Mouse (Mus musculus): ENCODE results near the gene Akain1. TPM values are rescaled to one million over a fixed set of nuclear protein-coding genes. Genes with fewer than 3 reads are reported as not detected.

The Akain1 gene
- polyA plus RNA-seq, 1 experiment, result not detected

DNA sequence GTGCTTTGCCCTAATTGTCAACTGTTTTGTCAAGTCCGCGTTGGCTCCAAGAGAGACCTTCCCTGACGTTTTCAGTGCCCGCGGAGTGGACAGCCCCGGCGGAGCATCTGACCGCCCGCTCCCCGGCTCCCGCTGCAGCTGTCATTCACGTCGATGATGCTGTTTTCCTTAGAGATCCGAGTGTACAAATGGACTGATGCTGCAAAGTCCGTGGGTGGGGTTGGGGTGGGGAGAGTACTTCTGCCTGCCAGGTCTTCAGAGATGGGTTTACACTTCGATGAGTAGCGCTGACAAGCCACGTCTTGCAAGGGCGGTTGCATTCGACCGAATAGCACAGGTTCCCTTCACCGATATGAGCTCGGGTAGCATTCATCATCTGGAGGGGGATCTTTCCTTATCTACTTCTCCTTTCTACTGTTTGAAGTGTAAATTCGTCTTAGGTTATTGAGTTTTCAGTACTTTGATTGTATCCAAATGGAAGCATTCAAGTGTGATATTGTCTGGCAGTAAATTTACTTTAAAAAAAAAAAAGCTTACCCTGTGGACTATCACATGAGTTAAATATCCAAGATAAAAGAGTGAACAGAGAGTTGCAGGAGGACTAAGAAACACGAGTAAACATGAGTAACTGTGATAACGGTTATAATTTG is 21.3 kb upstream of the Akain1 start:
- H3K36me3 ChIP-seq (ENCODE audit: control insufficient read depth, insufficient read depth, low read length), result no peaks in the 10 kb centered on the region
- H3K27ac ChIP-seq (ENCODE audit: control insufficient read depth, insufficient read depth, low read depth, low read length), result peak overlapping the region; percentile 98
- H3K4me3 ChIP-seq (ENCODE audit: control insufficient read depth, low read depth, low read length), result peak overlapping the region; percentile 99
- no peaks in the 10 kb centered on the region; the same call in 1 of the 2 replicates for H3K4me1 ChIP-seq (ENCODE audit: control insufficient read depth, insufficient read depth, low read length)
- no peaks in the 10 kb centered on the region for H3K27me3 ChIP-seq (ENCODE audit: control insufficient read depth, insufficient read depth, low read length)
- no peak for TF ChIP-seq POLR2A (IDR thresholded peaks at IDR 0.05; ENCODE audit: control insufficient read depth, low read depth, low read length)
- no peak for TF ChIP-seq CTCF (IDR thresholded peaks at IDR 0.05; ENCODE audit: control insufficient read depth, insufficient read depth, insufficient replicate concordance, low read depth, low read length)

GRCm38 (mm10) chr17:69421592-69421991 is 17.5 kb upstream of the Akain1 start:
- no peak for TF ChIP-seq POLR2A (IDR thresholded peaks at IDR 0.05; ENCODE audit: control insufficient read depth, low read depth, low read length)
- TF ChIP-seq CTCF (IDR thresholded peaks at IDR 0.05; ENCODE audit: control insufficient read depth, insufficient read depth, insufficient replicate concordance, low read depth, low read length), result no peak
- Histone ChIP-seq H3K4me3 (ENCODE audit: control insufficient read depth, low read depth, low read length) (no peak overlapping the region), H3K27ac (ENCODE audit: control insufficient read depth, insufficient read depth, low read depth, low read length) (no peak overlapping the region), H3K27me3 (ENCODE audit: control insufficient read depth, insufficient read depth, low read length) (no peaks in the 10 kb centered on the region), H3K36me3 (ENCODE audit: control insufficient read depth, insufficient read depth, low read length) (no peaks in the 10 kb centered on the region), H3K4me1 (ENCODE audit: control insufficient read depth, insufficient read depth, low read length) (no peaks in the 10 kb centered on the region)

DNA sequence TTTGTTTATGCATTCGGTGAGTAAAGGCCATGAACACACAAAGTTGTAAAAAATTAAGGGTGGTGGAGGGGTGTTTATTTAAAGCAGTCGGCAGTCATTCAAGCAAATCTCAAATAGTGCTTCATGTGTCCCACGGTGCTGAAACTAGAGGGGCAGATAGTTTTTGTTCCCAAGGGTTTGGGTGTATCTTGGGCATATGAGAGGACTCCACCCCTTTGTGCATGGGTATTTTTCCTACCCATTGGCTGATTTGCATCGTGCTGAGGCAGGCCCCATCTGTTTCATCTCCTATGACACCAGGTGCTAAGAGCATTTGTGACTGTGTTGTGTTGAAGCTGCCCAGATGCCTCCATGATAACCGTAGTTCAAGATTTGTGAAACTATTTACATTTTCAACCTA is 1.3 kb upstream of the Akain1 start:
- no peaks in the 10 kb centered on the region for H3K36me3 ChIP-seq (ENCODE audit: control insufficient read depth, insufficient read depth, low read length)
- TF ChIP-seq POLR2A (IDR thresholded peaks at IDR 0.05; ENCODE audit: control insufficient read depth, low read depth, low read length) (no peak), CTCF (IDR thresholded peaks at IDR 0.05; ENCODE audit: control insufficient read depth, insufficient read depth, insufficient replicate concordance, low read depth, low read length) (no peak)
- H3K27me3 ChIP-seq (ENCODE audit: control insufficient read depth, insufficient read depth, low read length), result peaks cover 2% of the 10 kb centered on the region; the same call in 1 of the 2 replicates
- H3K4me3 ChIP-seq (ENCODE audit: control insufficient read depth, low read depth, low read length), result no peak overlapping the region
- peaks cover 10% of the 10 kb centered on the region for H3K4me1 ChIP-seq (ENCODE audit: control insufficient read depth, insufficient read depth, low read length)
- H3K27ac ChIP-seq (ENCODE audit: control insufficient read depth, insufficient read depth, low read depth, low read length), result no peak overlapping the region

DNA sequence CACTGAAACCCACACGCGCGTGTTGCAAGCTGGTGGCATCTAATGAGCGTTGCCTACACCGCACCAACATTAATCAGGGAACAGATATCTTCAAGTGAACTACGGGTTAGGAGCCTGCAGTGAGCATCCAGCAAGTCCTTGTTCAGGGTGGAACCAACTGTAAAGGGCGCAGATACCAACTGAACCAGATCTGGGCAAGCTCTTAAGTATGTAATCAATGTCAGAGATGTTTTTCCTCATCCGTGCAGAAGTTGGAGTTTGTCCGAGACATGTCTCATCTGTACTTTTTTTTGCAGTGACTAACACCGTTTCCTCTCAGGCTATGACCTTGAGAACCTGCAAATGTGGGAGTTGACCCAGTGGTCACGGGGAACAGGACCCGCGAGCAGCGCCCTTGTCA is 640 bp upstream of the Akain1 start:
- Histone ChIP-seq H3K4me3 (ENCODE audit: control insufficient read depth, low read depth, low read length) (no peak overlapping the region), H3K4me1 (ENCODE audit: control insufficient read depth, insufficient read depth, low read length) (peaks cover 10% of the 10 kb centered on the region), H3K36me3 (ENCODE audit: control insufficient read depth, insufficient read depth, low read length) (no peaks in the 10 kb centered on the region), H3K27ac (ENCODE audit: control insufficient read depth, insufficient read depth, low read depth, low read length) (no peak overlapping the region), H3K27me3 (ENCODE audit: control insufficient read depth, insufficient read depth, low read length) (peaks cover 2% of the 10 kb centered on the region; the same call in 1 of the 2 replicates)
- TF ChIP-seq POLR2A (IDR thresholded peaks at IDR 0.05; ENCODE audit: control insufficient read depth, low read depth, low read length) (no peak), CTCF (IDR thresholded peaks at IDR 0.05; ENCODE audit: control insufficient read depth, insufficient read depth, insufficient replicate concordance, low read depth, low read length) (no peak)

DNA sequence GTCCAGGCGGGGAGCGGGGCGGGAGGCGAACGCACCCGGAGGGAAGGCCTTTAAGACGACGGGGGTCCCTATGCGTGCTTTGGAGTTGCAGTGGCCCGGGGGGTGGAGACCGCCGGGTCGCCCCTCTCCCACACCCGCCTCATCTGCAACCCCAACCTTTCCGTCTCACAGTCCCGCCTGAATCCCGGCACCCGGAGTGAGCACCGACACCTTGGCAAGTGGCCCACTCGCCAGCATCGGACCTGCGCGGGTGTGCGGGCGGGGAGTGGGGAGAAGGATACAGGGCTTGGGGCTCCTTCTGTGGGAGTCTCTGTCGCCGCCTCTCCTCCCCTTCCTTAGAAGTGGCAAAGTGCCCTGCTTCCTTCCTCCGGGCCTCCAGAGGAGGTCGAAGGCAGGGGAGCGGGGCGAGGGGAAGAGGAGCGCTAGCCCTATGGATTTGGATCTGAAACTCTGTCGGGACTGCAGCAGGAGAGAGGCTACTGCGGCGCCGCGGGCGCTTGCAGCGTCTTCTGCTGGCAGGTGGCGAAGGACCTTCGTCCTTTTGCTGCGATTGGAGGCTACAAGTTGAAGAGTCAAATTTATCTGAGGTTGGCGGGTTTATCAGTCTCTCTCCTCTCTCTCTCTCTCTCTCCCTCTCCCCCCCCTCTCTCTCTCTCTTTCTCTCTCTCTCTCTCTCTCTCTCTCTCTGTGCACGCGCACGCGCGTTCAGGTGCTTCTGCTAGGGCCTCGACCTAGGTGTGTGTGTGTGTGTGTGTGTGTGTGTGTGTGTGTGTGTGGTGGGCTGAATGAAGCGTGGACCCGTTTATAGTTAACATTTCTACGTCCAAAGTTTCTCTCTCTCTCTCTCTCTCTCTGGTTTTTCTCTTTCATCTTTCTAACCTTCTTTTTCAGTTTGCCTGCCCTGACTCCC is 700 bp downstream of the Akain1 start:
- no peaks in the 10 kb centered on the region for H3K36me3 ChIP-seq (ENCODE audit: control insufficient read depth, insufficient read depth, low read length)
- H3K27ac ChIP-seq (ENCODE audit: control insufficient read depth, insufficient read depth, low read depth, low read length), result no peak overlapping the region
- H3K4me1 ChIP-seq (ENCODE audit: control insufficient read depth, insufficient read depth, low read length), result peaks cover 10% of the 10 kb centered on the region
- peaks cover 2% of the 10 kb centered on the region; the same call in 1 of the 2 replicates for H3K27me3 ChIP-seq (ENCODE audit: control insufficient read depth, insufficient read depth, low read length)
- TF ChIP-seq CTCF (IDR thresholded peaks at IDR 0.05; ENCODE audit: control insufficient read depth, insufficient read depth, insufficient replicate concordance, low read depth, low read length) (no peak), POLR2A (IDR thresholded peaks at IDR 0.05; ENCODE audit: control insufficient read depth, low read depth, low read length) (no peak)
- peak overlapping the region; percentile 39; the same call in 1 of the 2 replicates for H3K4me3 ChIP-seq (ENCODE audit: control insufficient read depth, low read depth, low read length)

- peaks cover 2% of the 10 kb centered on the region; the same call in 1 of the 2 replicates for H3K27me3 ChIP-seq (ENCODE audit: control insufficient read depth, insufficient read depth, low read length)
- H3K4me3 ChIP-seq (ENCODE audit: control insufficient read depth, low read depth, low read length), result no peak overlapping the region
- no peak overlapping the region for H3K27ac ChIP-seq (ENCODE audit: control insufficient read depth, insufficient read depth, low read depth, low read length)
- TF ChIP-seq POLR2A (IDR thresholded peaks at IDR 0.05; ENCODE audit: control insufficient read depth, low read depth, low read length) (no peak), CTCF (IDR thresholded peaks at IDR 0.05; ENCODE audit: control insufficient read depth, insufficient read depth, insufficient replicate concordance, low read depth, low read length) (no peak)
- H3K4me1 ChIP-seq (ENCODE audit: control insufficient read depth, insufficient read depth, low read length), result peaks cover 10% of the 10 kb centered on the region
- H3K36me3 ChIP-seq (ENCODE audit: control insufficient read depth, insufficient read depth, low read length), result no peaks in the 10 kb centered on the region
These were observed 1.9 kb downstream of the Akain1 start for GRCm38 (mm10) chr17:69441041-69441440.

DNA sequence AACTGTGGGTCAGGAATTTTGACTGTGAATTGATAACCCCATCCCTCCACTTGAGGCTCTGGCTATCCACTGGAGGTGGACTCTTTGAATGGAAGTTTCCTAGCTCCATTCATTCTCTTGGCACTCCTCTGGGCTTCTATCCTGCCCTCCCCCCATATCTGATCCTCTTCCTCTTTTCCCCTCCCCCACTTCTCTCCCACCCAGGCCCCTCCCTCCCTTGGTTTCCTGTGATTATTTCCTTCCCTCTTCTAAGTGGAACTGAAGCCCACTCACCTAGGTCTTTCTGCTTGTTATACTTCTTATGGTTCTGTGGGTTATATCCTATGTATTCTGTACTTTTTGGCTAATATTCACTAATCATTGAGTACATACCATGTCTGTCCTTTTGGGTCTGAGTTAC is 9.6 kb downstream of the Akain1 start:
- H3K4me3 ChIP-seq (ENCODE audit: control insufficient read depth, low read depth, low read length), result no peak overlapping the region
- H3K27me3 ChIP-seq (ENCODE audit: control insufficient read depth, insufficient read depth, low read length), result no peaks in the 10 kb centered on the region
- H3K27ac ChIP-seq (ENCODE audit: control insufficient read depth, insufficient read depth, low read depth, low read length), result no peak overlapping the region
- no peaks in the 10 kb centered on the region for H3K4me1 ChIP-seq (ENCODE audit: control insufficient read depth, insufficient read depth, low read length)
- no peaks in the 10 kb centered on the region for H3K36me3 ChIP-seq (ENCODE audit: control insufficient read depth, insufficient read depth, low read length)
- TF ChIP-seq CTCF (IDR thresholded peaks at IDR 0.05; ENCODE audit: control insufficient read depth, insufficient read depth, insufficient replicate concordance, low read depth, low read length), result no peak
- TF ChIP-seq POLR2A (IDR thresholded peaks at IDR 0.05; ENCODE audit: control insufficient read depth, low read depth, low read length), result no peak
